Mouse (Mus musculus) frontal cortex, postnatal 14 days (tissue): ENCODE measurements at regions not wholly inside any gene's neighbourhood (a gene's known extent, or its start where the extent isn't known, plus 50 kb on each side); places are given as distances from the start of the nearest gene placed in this dataset.
A peak's percentile ranks its signal among the peaks of the same experiment; 100 is the strongest.
"Not testable (repeated sequence)": the region's sequence is repeated elsewhere in the genome, so short reads cannot be mapped to it uniquely, and the experiment has no call there.

Experiments used
- DNase-seq, 2 experiments: peaks; one replicate each; pipeline ENCODE4 v3.0.0; 2022; ENCODE audit warnings: low spot score in 2 of 2

DNA sequence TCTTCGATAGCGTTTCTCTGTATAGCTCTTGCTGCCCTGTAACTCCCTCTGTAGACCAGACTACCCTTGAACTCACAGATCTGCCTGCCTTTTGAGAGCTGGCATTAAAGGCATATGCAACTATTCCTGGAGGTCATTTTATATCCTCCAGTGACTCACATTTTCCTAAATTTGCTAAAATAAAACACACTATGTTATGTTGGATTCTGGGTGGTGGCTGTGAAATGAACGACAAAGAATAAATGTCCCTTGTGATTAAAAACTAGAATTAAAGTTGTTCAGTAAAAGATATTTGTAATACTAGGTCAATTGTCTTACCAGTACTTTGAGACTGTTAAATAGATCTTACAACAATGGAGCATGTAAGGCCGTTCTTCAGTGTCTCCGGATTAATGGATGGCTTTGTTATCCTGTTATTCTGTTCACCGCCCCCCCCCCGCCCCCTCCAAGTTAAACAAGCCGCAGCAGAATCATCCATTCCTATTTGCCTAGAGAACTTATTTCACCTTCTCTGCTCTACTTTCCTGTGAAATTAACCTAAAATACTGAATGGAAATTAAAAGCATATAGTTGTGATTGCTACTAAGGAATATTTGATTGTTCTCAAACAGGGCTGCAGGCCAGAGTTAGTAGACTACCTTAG lies 240.4 kb downstream of the Mef2c start:
- no peak for DNase-seq

DNA sequence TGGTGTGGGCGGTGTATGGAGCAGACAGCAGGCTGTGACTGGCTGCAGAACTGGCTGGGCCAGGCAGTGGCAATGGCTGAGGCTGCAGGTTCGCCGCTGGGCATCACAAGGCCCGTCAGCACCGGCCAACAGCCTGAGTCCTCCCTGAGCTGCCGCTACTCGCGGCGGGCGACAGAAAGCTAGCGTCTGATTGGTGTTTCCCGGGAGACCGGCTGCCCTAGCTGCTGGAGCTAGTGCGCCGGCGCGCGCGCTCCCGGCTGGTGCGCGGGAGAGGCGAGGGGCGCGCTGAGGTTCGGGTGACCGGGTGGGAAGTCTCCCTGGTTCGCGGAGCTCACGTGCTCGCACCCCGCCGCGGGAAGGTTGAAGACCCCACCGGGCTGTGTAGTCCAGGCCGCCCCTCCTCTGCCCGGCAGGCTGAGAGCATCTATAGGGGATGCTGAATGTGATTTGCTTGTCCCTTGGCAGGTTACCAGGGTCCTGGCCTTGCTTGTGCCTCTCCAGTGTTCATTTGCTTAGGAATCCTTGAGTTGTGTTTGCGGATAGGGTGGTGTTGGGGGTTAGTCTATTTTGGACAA lies 241.2 kb downstream of the Mef2c start:
- peak; percentile 90 to 92 for DNase-seq

DNA sequence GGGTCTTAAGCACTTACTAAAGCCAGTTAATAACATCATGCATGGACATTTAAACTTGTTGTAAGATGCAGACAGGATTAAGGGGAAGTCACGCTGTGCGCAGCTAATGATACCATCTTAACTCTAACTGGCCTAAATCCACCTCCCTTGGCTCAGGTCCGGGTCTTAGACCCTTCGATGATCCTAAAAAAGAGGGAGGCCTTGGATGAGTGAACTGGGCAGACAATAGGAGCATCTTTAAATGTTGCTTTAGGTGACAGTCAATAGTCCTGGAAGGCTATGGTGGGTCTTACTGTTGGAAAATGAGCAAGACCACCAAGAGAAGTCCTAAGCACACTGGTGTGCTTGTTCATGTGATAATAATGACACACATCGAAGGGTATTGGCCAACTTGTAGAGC lies 242.1 kb downstream of the Mef2c start:
- no peak for DNase-seq

DNA sequence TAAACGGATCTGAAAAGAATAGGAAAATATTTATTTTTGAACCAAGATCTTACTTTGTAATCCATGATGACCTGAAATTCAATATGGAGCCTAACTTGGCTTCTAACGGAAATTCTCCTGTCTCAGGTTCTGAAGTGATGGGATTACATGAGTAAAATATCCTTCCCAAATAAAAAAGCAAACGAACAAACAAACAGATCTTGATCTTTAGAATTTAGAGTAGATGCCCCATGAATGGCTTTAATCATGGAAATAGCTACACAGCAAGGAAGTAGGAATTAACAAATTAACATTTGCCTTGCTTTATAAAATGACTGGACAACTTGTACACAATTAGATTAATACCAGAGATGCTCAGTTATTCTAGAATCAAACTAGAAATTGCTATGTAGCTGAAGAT lies 243.8 kb downstream of the Mef2c start:
- no peak for DNase-seq

DNA sequence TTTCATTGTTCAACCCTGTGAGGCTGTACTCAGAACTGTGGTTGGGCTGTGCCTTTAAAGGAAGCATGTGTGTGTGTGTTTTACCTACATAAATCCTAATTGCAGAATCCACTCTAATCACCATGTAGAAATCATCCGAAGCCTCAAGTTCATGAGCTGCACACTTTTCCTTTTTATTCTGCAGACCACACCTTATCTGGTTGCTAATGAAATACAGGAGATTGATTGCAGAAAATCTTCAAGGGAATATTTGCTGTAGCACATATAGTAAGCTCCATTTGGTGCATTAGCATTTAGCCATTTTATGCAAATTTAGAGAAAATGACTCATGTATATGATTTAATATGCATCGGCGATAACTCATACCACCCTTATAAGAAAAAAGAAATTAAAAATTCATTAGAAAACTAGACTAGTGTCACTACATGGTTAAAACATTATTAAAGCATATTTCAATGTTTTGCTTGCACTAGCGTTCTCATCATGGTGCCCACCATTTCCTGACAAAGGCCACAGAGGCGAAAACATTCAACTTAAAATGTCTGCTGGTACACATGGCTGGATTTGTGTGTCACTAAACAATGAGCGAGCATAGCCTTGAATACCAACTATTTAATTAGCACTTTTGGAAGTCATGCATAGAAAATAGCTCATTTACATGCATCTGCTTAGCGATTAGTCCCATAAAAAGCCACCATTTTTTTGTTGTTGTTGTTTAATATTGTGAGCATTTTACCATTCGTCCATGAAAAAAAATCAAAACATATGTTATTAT lies 245.7 kb downstream of the Mef2c start:
- DNase-seq, result no peak

DNA sequence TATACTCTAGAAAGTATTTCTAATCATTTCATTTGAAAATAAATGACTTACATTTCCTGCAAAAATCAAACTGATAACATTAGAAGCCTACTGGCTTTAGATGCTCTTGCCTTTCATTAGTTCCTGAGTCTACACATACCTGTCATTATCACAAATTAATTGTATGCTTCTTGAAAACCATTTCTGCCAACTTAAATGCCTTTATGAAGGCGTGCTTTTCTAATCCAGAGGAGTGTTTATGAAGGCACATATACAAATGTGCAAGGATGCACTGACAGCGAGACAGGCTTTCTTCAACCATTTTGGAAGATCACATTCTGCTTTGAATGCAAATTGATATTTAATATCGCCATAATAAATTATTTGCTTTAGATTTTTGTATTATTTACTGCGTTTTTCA lies 246.6 kb downstream of the Mef2c start:
- DNase-seq, result no peak

DNA sequence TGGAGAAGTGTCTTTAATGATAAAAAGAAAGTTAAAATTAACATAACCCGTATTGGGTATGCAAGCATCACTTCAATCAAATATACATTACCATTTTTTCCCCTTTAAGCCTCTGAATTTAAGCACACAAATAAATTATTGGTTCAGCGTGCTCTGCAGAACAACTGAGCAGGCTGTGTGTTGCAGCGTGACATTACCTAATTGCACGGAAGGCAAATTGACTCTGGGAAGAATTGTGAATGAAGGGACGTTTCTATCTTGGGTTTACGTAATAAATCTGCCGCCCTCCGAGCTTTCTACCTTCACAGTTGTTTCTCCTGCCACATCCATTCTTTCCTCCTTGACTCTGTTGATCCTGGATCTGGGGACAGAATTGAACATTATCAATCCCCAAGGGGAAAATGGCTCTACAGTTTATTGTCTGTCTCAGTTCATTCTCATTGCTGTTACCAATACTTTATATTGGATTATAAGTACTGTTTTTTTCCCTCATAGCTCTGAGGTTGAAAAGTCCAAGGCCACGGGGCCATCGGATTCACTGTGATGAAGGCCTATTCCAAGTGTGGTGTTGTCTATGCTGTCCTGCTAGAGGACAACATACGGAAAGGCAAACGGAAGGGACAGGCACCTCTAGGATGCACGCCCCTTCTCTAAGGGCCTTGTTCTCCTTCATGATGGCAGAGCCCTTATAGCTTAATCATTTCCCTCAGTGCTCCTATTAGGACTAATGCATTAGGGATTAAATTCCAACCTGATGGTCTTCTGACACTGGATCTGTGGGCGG lies 256.7 kb downstream of the Mef2c start:
- no peak for DNase-seq

DNA sequence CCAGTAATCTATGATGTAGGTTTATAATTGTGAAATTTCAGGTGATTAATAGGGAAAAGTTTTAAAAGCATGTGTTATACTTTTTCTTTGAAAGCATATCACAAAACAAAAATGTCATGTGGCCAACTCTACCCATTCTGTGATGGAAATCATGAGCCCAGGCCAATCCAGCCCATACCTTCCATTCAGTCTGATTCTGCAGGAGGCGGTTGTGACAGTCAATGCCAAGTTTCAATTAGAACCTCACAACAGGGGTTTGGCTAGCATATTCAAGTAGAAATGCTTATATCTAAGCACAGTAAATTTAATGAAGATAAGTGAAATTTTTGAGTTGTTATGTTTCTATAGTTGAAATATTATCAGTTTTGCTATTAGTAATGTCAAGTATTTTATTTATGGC lies 258.6 kb downstream of the Mef2c start:
- no peak for DNase-seq

DNA sequence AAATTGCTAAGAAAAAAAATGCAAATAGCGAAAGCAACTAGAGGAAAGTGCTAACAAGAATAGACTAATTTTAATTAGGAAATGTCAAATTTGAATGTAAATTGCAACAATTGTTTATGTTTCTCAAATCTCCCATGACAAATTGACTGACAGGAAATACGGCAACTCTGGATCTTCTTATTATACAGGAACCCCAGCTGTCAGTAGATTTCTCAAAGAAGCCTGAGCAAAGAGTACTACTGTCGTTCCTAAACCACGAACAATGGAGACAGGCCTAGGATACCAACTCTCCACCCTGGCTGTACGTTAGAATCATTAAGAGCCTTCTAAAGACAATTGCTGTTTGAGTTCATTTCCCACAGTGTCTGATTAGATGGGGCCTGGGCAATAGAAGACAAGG lies 259.5 kb downstream of the Mef2c start:
- DNase-seq, result not testable (repeated sequence)

DNA sequence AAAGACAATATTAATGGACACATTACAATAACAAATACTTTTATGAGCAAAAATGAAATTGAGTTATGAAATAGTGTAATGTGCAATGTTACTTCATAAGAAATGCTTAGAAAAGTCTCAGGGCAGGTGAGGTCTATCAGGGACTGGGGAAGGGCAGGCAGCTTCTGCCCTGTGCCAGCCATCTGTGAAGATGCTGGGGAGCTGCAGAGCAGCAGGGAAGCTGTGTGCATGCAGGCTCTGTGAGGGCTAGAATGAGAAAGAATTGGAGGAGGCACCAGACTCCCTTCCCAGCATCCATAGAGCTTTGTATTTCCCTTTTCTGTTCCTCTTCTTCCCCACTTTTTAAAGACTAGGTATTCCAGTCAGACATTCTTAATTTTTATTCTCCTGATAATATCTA lies 281.8 kb downstream of the Mef2c start:
- DNase-seq, result no peak

DNA sequence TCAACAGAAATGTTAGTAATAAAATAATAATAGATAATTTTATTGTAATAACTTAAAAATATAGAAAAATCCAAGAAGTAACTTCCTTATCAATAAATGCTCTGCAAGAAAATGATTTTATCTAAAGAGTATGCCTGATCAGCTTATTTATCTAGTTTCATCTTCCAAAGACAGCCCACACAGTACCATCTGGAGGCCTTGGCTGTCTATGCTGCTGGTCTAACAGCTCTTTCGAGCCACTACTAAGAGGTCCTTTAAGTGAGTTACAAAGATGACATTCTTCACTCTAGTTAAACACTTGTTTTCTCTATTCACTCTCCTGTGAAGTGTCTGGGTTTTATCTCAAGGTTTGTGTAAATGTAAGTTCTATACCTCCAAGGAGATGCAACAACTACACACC lies 305.7 kb downstream of the Mef2c start:
- DNase-seq, result no peak

DNA sequence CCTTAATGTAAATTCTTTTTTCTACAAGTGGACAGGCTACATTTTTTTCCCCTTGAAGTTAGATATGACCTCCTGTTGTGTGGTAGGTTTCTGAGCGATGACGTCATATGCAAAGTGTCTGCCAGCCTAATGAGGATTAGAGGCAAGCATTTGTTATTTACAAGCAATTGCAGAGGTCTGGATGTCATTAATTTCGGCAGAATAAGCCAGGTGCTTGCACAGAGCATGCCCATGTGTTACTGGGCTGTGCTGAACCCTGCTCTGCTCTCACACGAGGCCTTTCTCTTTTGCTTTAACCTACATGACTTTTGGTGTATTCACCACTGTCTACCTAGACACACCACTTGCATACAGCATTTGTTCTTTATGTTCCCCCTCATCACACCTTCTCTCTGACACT lies 316.5 kb downstream of the Mef2c start:
- DNase-seq, result no peak

DNA sequence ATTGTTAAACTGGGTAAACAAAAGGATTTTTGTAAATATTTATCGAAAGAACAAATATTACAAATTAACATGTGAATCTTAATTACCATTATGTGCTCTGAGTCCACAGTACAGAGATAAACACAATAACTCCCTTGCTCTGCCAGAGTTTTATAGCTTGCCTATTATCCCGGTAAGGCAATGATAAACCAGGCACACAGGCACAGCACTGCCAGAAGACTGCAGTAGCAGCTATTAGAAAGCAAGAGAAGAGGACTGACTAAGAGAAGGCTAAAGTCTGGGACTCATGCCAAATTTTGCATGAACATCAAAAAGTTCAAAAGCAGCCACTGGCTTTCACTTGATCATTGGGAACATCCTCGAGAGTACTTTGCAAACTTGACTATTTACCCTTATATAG lies 316.9 kb downstream of the Mef2c start:
- no peak for DNase-seq

DNA sequence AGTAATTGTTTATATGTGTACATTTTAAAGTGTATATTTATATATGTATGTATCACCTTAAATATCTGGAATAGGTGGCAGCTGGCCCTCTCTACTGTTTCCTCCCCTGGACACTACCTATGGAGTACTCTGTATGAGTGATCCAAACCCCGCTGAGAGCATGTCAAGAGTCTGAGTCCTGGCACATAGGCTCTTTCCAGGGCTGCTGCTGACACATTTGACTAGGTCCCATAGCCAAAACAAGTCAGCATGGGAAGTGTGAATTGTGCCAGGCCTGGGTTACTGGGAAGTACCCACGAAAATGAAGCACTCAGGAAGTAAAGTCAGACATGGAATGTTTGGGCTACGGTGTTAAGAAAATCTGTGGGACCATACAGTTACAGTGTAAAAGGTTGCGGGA lies 321.1 kb downstream of the Mef2c start:
- no peak for DNase-seq

DNA sequence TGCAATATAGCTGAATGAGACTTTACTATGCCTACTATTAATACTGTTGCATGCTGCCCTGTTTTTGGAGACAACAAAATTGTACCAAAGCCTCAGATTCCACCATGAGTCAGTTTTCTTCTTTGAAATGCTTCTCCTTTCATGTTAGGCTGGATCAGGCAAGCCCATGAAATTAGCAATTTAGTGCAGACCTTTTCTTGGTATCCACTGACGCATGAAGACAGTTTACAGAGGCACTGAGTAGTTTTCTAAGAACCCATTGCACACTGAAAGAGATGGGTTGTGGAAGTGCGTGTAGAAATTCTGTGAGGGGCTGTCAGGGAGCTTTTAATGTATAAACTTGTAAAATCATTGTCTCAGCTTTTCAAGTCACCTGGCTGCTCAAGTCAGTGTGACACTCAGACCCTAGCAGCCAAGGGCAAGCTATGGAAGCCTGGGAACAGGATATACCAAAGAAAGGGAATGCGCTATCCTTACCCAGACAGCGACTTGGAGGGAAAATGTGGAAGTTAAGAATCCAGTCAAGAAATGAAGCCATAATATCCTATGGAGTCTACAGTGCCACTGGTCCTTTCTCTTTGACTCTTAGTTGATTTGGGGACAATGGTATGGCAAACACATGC lies 323.1 kb downstream of the Mef2c start:
- no peak for DNase-seq

DNA sequence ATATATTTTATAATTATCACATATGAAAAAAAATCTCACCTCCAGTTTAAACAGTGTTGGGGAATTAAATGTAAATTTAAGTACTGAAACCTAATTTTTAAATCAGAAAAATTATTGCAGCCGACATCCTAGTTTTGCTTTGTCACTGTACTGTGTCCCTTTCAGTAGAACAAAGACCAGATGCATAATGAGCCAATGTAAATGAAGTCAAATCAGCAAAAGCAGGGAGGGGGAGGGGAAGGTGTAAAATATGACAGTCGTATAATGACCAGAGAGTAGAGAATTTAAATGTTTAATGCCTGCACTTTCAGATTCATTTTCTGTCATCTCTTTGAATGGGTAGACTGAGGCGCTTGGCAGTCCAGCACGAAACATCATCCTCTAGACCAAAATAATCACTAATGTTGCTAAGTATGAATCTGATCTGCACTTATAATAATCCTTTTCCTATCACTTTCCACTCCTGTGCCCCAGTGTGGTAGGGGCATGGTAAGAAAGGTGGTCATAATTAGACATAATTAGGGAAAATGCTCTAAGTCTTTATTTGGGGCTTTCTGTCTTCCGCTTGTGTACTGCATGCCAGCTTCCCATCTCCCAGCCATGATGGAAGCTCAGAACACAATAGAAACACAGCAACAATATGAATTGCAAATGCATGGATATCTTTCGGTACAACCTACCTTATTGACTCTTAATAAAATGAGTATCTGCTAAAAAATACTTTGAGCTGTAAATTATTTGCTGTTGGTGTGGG lies 356.0 kb upstream of the Tmem161b start:
- DNase-seq, result no peak

DNA sequence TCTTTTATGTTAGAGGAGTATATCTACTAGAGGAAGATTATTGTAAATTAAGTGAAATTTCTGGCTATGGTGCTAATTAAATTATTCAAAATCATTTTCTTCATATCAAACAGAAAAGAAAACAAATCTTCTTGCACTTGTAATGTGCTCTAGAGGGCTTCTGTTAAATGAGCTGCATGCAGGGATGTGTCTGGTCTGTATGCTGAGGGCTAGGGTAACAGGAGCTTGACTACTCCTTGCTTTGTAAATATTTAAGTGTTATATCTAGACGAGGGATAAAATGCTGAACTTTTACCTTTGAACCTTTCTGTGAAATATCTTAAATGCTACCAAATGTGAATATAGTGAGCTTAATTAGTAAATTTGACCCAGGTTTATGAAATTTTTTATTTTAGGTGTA lies 354.9 kb upstream of the Tmem161b start:
- DNase-seq, result no peak

DNA sequence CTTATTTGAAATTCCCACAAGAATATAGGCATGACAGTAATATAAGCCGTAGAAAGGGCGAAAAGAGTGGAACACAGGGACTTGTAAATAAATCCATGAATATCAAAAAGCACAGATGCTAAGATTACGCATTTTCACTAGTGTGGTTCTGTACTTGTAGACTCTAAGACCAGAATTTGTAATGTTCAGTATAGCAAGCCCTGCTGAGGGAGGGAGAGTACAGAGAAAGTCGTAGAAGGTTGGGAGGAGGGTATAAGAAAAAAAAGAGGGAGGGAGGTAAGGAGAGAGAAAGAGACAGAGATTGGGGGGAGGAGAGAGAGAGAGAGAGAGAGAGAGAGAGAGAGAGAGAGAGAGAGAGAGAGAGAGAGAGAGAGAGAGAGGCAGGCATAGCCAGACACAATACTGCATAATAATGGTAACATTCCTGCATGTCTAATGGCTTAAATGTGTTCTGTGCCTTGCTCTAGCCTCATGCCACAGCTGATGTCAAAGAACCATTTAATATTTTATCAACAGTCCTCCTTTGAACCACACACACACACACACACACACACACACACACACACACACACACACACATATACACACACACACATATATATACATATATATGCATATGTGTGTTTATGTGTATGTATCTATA lies 354.1 kb upstream of the Tmem161b start:
- DNase-seq, result no peak

DNA sequence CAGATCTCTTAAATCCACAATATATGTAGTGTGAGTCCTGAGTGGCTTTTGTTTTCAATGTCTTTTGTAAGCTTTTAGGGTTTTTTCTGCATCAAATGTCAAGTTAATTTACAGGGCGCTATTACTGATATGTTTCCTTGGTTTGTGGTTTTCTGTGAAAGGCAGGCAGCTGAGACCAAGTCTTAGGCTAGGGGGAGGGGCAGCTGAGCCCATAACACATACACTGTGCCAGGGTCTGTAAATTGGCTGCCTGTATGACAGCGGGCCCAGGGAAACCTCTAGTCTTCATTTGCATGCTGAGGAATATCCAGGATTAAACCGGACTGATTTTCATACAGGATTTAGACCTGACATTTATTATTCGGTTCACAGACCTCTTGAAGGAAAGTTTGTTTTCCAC lies 353.2 kb upstream of the Tmem161b start:
- no peak for DNase-seq

DNA sequence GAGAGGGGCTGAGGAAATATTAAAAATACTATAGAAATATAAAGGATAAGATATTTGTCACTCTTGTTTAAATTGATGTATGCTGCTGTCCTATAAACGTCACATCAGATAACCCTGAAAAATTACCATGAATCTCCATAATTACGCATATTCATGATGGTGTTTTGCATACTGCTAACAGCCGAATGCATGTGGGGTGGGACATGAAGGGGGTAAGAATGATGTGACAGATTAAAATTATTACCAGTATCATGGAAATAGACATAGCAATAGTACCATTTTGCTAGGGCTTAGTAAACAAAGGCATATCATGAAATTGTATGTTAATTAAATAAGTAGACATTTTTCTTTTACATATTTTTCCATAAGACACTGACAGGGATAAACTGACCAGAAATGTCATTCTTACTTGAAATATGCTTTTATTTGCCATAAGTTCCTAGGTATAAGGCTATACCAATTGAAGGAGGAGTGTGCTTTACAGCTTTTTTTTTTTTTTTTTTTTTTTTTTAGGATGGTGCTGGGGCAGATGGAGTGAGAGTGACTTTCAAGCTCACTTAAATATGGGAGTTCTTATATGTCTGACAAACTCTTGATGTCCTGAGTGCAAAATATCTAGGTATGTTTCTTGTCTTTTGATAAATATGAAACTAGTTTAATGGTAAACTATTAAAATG lies 349.8 kb upstream of the Tmem161b start:
- DNase-seq, result no peak
